Mouse (Mus musculus) mature B cell (primary cell): ENCODE results near the gene Izumo2.
"Not testable (repeated sequence)": the region's sequence is repeated elsewhere in the genome, so short reads cannot be mapped to it uniquely, and the experiment has no call there.

Source experiments
- in situ Hi-C: fragments of 300-500 bp; cut with MboI; formaldehyde crosslinking; loops from 2 replicates; pipeline ENCODE4 v1.14.3; 2019

Izumo2 gene

DNA sequence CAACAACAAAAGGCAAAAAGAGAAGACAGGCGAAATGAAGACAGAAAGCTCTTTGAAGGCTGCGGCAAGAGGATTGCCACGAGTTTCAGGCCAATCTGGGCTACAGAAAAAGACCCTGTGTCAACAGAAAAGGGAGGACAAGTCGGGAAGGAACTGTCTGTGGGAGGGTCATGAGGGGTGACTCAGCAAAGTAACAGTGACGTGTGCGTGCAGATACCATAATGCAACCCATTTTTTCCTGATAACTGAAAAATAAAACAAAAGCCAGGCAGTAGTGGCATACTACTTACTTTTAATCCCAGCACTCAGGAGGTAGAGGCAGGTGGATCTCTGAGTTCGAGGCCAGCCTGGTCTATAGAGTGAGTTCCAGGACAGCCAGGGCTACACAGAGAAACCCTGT is 10.6 kb upstream of the Izumo2 start:
- in situ Hi-C loops = no loop called here

GRCm38 (mm10) chr7:44701921-44702320 is 6.6 kb upstream of the Izumo2 start:
- in situ Hi-C loops = no loop called here

- in situ Hi-C loops = no loop called here
These were observed 5.6 kb upstream of the Izumo2 start for GRCm38 (mm10) chr7:44702985-44703384.

DNA sequence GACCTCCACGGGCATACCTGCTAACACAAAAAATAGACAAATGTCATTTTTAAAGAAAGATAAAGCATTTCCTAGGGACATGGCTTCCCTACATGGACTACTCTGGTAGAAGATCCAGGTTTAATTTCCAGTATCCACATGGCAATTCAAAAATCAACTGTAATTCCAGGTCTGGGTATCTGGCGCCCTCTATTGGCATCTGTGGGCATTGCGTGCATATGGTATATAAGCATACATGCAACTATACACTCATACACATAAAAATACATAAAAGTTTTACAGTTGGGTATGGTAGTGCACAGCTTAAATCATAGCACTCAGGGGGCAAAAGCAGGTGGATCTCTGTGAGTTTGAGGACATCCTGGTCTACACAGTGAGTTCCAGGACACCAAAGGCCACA is 4.2 kb upstream of the Izumo2 start:
- in situ Hi-C loops = no loop called here

GRCm38 (mm10) chr7:44705086-44705485 is 3.5 kb upstream of the Izumo2 start:
- in situ Hi-C loops = no loop called here

DNA sequence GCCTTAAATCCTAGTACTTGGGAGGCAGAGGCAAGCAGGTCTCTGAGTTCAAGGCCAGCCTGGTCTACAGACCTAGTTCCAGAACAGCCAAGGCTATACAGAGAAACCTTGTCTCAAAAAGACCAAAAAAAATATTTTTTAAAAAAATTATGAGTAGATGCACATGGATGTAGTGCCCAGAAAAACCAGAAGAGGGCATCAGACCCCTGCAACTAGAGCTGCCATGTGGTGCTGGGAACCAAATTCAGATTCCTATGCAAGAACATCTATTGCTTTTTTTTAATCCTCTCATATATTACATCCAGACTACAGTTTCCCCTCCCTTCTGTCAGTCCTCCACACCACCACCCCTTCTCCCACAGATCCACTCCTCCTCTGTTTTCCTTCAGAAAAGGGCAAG is 2.2 kb upstream of the Izumo2 start:
- in situ Hi-C loops = no loop called here

DNA sequence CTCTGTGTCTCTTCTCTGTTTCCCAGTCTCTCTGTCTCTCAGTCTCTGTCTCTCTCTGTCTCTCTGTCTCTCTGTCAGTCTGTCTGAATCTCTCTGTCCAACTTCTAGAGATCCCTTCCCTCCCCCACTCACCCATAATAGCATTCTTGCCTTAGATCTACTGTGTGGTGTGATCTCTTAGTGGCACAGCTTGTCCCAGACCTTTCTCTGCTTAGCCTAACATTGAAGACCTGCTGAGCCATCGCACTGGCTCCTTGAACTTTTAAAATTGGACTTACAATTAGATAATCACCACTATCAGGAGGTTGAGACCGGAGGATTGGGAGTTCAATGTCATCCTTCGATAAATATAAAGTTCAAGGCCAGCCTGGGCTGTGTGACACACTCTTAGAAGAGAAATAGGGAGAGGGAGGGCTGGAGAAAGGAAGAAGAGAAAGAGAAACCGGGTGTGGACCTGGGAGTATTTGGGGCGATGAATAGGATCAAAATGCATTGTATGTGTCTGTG is 1.3 kb upstream of the Izumo2 start:
- in situ Hi-C loops = no loop called here

- in situ Hi-C loops = not testable (repeated sequence)
These were observed 449 bp upstream of the Izumo2 start for GRCm38 (mm10) chr7:44708093-44708492.

- in situ Hi-C loops = no loop called here
These were observed 1.3 kb downstream of the Izumo2 start for GRCm38 (mm10) chr7:44709881-44710280.

DNA sequence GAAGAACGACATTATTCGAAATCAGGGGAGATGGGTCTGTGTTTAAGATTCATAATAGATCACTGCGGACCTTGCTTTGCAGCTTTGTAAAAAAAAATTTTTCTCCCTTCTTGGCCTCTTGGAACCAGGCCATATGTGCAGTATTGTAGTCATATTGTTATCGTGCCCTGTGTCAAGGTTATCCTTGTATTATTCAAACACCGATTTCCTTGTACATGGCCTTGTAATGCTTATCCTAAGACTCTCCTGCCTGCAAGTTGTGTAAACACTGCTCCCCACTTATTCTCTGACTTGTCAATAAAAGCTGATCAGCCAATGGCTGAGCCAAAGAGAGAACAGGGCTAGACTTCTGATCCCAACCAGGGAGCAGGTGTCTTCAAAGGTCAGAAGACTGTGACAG is 13.5 kb downstream of the Izumo2 start:
- in situ Hi-C loops = loop anchor here (10.0 kb wide), 2 partner anchors 113 to 233 kb away; no protein-coding TSS in a partner anchor

DNA sequence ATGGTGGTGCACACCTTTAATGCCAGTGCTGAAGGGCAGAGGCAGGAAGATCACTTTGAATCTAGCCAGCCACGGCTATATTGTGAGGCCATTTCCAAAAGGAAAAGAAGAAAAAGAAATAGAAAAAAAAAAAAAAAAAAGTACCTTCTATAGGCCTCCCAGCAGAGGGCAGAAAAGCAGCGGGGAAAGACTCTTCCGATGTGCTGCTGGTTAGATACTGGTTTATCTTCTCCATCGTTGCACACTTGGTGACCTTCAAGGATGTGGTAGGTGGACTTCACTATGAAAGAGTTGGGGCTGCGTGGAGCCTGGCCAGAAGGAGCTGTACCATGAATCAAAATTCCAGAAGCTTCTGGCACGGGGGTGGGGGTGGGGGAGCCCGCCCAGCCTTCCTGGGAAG is 15.8 kb downstream of the Izumo2 start:
- in situ Hi-C loops = loop anchor here (10.0 kb wide), 2 partner anchors 110 to 230 kb away; no protein-coding TSS in a partner anchor

- in situ Hi-C loops = loop anchor here (10.0 kb wide), 2 partner anchors 108 to 228 kb away; no protein-coding TSS in a partner anchor
These were observed 17.8 kb downstream of the Izumo2 start for GRCm38 (mm10) chr7:44726343-44726742.

GRCm38 (mm10) chr7:44727151-44727550 is 18.6 kb downstream of the Izumo2 start:
- in situ Hi-C loops = loop anchor here (10.0 kb wide), 2 partner anchors 108 to 228 kb away; no protein-coding TSS in a partner anchor

DNA sequence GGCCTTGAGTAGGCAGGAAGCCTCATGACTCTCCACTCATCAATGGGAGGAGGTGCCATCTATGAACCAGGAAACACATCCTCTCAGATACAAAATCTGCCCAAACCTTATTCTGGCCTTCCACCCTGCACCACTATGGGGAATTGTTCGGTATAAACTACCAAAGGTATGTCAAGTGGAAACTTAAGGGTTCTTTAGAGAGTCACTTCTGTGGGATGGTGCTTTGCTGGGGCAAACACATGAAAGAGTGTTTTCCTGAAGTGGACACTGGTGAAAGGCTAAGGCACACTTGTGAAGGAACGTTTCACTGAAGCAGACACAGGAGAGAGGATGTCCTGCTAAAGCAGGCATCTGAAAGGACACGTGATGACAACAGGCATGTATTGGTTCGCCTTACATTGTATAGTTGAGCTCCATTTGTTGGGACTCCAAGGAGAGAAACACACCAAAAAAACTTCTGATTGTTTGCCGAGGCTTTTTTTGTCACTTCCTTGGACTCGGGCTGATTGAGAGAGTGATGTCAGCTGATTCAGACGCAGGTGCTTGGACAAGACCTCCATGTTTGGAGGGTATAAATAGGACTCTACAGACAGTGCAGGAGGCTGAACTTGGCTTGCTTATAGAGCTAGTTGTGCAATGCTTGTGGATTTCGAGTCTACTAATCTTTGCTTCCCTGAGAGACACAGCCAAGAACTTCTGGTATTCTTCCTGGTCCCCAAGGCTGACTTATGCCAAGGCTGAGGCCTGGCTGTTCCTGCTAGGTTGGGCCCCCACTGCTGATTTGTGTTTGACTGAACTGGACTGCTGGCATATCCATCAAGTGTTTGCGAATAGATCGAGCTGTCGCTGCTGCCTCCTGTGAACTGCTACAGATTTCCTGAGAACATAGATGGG is 19.8 kb downstream of the Izumo2 start:
- in situ Hi-C loops = loop anchor here (10.0 kb wide), 2 partner anchors 106 to 226 kb away; no protein-coding TSS in a partner anchor

GRCm38 (mm10) chr7:44733723-44734122 is 25.2 kb downstream of the Izumo2 start:
- in situ Hi-C loops = no loop called here

- in situ Hi-C loops = loop anchor here (10.0 kb wide), 1 partner anchor 73 kb away; the partner anchor contains the start of genes Atf5, Il4i1 and Nup62
These were observed 32.8 kb downstream of the Izumo2 start for GRCm38 (mm10) chr7:44741361-44741760.

GRCm38 (mm10) chr7:44744270-44744669 is 35.7 kb downstream of the Izumo2 start:
- in situ Hi-C loops = loop anchor here (10.0 kb wide), 1 partner anchor 71 kb away; the partner anchor contains the start of genes Atf5, Il4i1 and Nup62

- in situ Hi-C loops = loop anchor here (10.0 kb wide), 1 partner anchor 70 kb away; the partner anchor contains the start of genes Atf5, Il4i1 and Nup62
These were observed 36.5 kb downstream of the Izumo2 start for GRCm38 (mm10) chr7:44745076-44745475.

GRCm38 (mm10) chr7:44747115-44747514 is 38.6 kb downstream of the Izumo2 start:
- in situ Hi-C loops = loop anchor here (10.0 kb wide), 1 partner anchor 68 kb away; the partner anchor contains the start of genes Atf5, Il4i1 and Nup62

GRCm38 (mm10) chr7:44748101-44749044 is 39.8 kb downstream of the Izumo2 start, which contains the start of gene Vrk3:
TSS of gene Vrk3 (plus strand) at chr7:44748413.
- in situ Hi-C loops = loop anchor here (10.0 kb wide), 1 partner anchor 66 kb away; the partner anchor contains the start of genes Atf5, Il4i1 and Nup62

DNA sequence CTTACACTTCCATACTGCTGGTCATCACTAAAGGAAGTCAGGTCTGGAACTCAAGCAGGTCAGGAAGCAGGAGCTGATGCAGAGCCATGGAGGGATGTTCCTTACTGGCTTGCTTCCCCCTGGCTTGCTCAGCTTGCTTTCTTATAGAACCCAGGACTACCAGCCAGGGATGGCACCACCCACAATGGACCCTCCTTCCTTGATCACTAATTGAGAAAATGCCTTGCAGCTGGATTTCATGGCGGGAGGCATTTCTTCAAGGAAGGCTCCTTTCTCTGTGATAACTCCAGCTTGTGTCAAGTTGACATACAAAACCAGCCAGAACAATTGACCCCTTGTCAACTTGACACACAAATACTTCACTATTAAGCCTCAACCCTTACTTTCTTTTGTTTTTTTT is 42.4 kb downstream of the Izumo2 start, which contains the start of gene Zfp473:
TSS of gene Zfp473 (minus strand) at position 101 of the 400 bp plus-strand sequence.
- in situ Hi-C loops = not testable (repeated sequence)
